Mouse (Mus musculus) heart, postnatal 4 days (tissue): ENCODE data around the gene Pck2. TPM values are rescaled to one million over a fixed set of nuclear protein-coding genes. Genes with fewer than 3 reads are reported as not detected.

ENCODE experiments used
- DNase-seq: peaks from one replicate; pipeline ENCODE4 v3.0.0; 2021
- total RNA-seq, 2 experiments: library from RNA; stranded (reverse); gene quantifications; 2 replicates each; pipeline ENCODE4 v1.2.3; 2021

Gene Pck2
- total RNA-seq, 2 experiments from 2014 or later, result 19.7 to 21.5 TPM

GRCm38 (mm10) chr14:55527940-55528339 is 12.1 kb upstream of the Pck2 start:
- DNase-seq, result peak; percentile 31

GRCm38 (mm10) chr14:55536116-55536745 is 3.8 kb upstream of the Pck2 start:
- DNase-seq, result peak; percentile 68

GRCm38 (mm10) chr14:55540787-55541321 is 788 bp downstream of the Pck2 start:
- DNase-seq, result peak; percentile 93

DNA sequence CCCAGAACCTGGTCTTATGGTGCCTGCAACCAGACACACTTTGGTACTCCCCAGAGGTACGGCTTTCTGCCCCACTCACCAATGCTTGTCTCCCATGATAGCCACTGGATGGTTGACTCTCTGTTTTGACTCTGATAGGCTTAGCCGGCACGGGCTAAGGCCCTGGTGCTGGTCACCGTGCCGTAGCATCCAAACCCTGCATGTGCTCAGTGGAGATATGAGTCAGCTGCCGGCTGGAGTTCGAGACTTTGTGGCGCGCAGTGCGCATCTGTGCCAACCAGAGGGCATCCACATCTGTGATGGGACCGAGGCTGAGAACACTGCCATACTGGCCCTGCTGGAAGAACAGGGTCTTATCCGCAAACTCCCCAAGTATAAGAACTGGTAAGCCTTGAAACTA is 2.2 kb downstream of the Pck2 start:
- DNase-seq, result no peak

GRCm38 (mm10) chr14:55544334-55544733 is 4.3 kb downstream of the Pck2 start:
- peak; percentile 28 for DNase-seq

DNA sequence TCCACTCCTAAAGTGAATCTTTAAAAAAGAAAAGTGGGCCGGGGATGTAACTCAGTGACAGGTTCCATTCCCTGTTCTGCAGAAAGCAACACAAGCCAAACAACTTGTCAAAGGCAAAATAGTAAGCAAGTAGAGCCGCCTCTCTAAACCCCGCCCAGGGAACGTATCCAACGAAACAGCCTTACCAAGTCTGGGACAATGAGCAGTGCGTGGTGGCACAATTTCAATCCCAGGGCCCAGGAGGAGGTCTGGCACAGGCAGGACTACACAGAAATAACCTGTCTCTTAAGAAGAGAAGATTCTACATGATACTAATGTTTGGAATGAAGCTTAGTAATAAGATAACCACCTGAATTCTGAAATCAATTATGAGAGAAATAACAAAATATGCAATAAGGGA is 10.1 kb downstream of the Pck2 start:
- DNase-seq, result no peak

GRCm38 (mm10) chr14:55551347-55551746 is 11.3 kb downstream of the Pck2 start:
- DNase-seq, result no peak

GRCm38 (mm10) chr14:55551794-55552193 is 11.7 kb downstream of the Pck2 start:
- no peak for DNase-seq

GRCm38 (mm10) chr14:55554635-55555034 is 14.6 kb downstream of the Pck2 start:
- DNase-seq, result no peak

DNA sequence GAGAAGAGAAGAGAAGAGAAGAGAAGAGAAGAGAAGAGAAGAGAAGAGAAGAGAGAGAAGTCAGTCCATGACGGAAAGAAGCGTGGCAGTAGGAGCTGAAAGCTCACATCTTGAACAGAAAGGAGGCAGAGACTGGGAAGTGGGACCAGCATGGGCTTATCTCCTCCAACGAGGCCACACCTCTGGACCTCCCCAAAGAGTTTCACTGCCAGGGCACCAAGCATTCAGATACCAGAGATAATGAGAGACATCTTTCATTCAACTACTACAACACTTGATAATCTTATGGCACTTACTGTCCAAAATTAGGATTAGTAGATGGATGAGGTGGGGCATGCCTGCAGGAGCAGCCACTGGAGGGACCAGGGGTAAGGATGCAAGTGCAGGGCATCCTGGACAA is 15.7 kb downstream of the Pck2 start:
- DNase-seq, result no peak

DNA sequence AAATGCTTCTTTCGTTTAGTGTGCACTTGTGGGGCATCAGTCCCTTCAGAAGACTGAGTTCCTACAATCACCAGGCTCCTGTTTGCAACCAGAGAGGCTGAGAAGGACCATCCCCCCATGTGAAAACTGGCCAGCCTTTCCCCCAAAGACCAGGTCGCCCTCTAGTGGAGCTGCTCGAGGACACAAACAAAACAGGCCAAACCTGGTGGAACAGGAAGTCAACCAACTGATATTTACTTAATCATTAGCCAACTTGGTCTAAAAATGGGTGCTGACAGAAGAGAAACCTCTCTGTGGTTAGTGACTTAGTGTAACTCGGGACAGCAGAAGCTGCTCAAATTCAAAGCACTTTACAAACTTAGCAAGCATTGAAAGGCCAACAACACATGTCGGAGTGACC is 16.9 kb downstream of the Pck2 start:
- DNase-seq, result peak; percentile 89

GRCm38 (mm10) chr14:55557587-55557986 is 17.5 kb downstream of the Pck2 start:
- DNase-seq, result no peak

GRCm38 (mm10) chr14:55558740-55559448 is 18.8 kb downstream of the Pck2 start:
- no peak for DNase-seq

GRCm38 (mm10) chr14:55559799-55560201 is 19.7 kb downstream of the Pck2 start, which contains the start of gene Dcaf11:
Gene Dcaf11, plus strand, starts transcription at chr14:55560006.
- peak; percentile 93 for DNase-seq

GRCm38 (mm10) chr14:55560202-55561073 is 20.4 kb downstream of the Pck2 start, which contains the start of gene A730061H03Rik:
Gene A730061H03Rik, minus strand, starts transcription at chr14:55560406.
- DNase-seq, result peak; percentile 98

DNA sequence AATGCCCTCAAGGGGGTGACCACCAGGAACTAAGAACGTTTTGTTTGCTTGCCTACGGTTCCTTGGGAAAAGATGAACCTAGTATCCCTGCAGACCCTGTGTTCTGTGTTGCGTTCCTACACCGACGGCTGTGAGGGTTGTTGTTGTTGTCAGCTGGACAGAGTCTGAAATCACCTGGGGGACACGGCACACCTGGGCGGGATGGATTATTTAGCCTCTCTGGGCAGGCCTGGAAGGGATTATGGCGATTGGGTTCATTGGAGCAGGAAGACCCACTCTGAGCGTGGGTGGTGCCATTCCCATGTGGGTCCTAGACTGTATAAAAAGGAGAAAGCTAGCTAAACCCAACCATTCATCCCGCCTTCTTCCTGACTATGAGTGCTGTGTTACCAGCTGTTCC is 21.8 kb downstream of the Pck2 start:
- DNase-seq, result no peak

- no peak for DNase-seq
These were observed 23.2 kb downstream of the Pck2 start for GRCm38 (mm10) chr14:55563249-55563648.

DNA sequence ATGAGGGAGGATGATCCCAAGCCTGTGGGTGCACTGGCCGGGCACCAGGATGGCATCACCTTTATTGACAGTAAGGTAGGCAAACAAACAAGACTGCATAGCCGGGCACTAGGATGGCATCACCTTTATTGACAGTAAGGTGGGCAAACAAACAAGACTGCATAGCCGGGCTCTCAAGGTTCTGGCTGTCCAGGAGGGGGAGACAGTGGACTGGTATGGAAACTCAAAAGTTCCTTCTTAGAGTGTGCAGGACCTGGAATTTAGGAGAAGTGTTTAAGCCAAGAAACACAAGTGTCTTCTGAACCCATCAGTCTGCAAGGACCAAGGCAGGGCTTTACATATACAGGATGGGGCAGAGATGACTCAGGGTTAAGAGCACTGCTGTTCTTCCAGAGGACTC is 25.7 kb downstream of the Pck2 start:
- DNase-seq, result no peak

- no peak for DNase-seq
These were observed 27.4 kb downstream of the Pck2 start for GRCm38 (mm10) chr14:55567496-55567895.

DNA sequence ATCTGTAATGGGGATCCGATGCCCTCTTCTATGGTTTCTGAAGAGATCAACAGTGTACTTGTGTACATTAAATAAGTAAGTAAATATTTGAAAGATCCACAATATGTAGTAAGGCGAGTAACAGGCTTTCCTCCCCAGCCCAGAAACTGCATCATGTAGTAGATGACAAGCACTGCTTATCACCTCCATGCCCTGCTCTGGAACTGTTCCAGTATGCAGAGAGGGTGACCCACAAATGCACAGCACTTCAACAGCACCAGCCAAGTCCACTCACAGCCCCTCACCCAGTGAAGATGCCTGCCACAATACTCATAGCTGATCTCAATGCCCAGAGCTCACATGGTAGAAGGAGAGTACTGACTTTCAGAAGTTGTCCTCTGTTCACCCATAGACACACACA is 30.5 kb downstream of the Pck2 start:
- no peak for DNase-seq

GRCm38 (mm10) chr14:55571760-55572159 is 31.7 kb downstream of the Pck2 start:
- no peak for DNase-seq

DNA sequence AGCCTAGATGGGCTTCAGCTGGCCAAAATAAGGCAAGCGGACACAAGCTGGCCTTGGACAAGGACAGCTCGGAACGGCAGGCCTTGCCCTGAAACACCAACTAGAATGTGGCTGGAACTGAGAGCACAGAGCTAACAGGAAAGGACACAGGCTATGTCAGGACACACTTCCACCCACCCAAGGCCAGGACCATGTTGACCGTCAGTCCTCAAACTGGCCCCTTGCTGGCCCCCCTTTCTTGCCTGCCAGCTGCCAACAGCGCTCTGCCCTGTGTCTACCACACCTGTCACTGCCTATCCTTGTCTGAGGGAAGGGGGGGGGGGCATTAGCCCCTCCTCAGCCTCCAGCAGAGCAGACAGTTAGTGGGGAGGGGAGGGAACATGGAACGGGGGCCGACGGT is 35.2 kb downstream of the Pck2 start, which contains the start of gene Fitm1:
Gene Fitm1, plus strand, starts transcription at position 316 of the 400 bp plus-strand sequence.
- peak; percentile 73 for DNase-seq

- DNase-seq, result peak; percentile 44
These were observed 35.6 kb downstream of the Pck2 start for GRCm38 (mm10) chr14:55575711-55576110.
